Mouse (Mus musculus): ENCODE results near the gene Fgfr1op.

DNA sequence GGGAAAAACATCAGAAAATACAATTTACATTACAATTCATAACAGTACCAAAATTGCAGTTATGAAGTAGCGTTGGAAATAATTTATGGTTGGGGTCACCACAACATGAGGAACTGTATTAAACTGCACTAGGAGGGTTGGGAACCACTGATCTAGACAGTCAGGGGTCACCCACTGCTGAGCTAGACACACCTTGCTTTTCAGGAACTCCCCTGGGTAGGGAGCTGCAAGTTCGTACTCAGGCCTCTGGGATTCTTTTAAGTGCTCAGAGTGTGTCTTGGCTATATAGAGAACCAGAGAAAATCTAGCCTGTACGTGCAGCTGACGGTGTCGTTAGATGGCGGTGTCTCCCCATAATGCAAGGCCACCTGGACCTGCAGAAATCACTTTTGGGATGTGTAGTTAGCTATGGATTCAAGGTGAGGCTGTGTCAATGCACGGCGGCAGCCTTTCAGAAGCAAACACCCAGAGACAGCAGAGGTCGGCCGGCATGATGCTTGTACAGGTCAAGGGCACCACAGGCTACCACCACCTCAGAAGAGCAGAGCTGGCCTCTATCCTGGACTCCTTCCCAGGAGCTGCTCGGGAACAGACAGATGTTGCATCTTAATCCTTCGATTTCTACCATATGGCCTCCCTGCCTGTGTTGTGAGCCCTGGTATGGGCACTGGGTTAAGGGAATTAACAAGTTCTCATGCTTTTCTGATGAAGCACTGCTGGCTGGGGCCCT is 49.9 kb downstream of the Fgfr1op start:
- no peak for TF ChIP-seq POLR2A (IDR thresholded peaks at IDR 0.05; ENCODE audit: low read depth, low read length)
- TF ChIP-seq CTCF (IDR thresholded peaks at IDR 0.05; ENCODE audit: borderline replicate concordance, insufficient read depth, low read length), result no peak
